Mouse (Mus musculus) E14TG2a.4 (cell line): ENCODE results near the gene 1700007K13Rik.

Experiments
- H3K27me3 ChIP-seq: 2 replicates; pipeline ENCODE4 v1.6.1; 2014; ENCODE audit warnings: low read length, control low read depth; ENCODE audit not compliant: insufficient read depth
- H3K36me3 ChIP-seq: 2 replicates; pipeline ENCODE4 v1.6.1; 2014; ENCODE audit warnings: low read length, control low read depth; ENCODE audit not compliant: insufficient read depth
- H3K4me1 ChIP-seq: replicated peaks from 2 replicates; pipeline ENCODE4 v1.6.1; 2014; ENCODE audit warnings: low read depth, low read length, control low read depth
- H3K4me3 ChIP-seq: replicated peaks from 2 replicates; pipeline ENCODE4 v1.5.1; 2014; ENCODE audit warnings: mild to moderate bottlenecking, low read length
- H3K9me3 ChIP-seq: 2 replicates; pipeline ENCODE4 v1.6.1; 2014; ENCODE audit warnings: low read length, control low read depth
- CTCF ChIP-seq: conservative IDR thresholded peaks from 2 replicates; pipeline ENCODE4 v1.5.1; 2014; ENCODE audit warnings: low read length
- NANOG ChIP-seq: IDR thresholded peaks from 2 replicates; pipeline ENCODE4 v1.6.1; 2014; ENCODE audit warnings: borderline replicate concordance, low read length, mixed read lengths
- POU5F1 ChIP-seq: IDR thresholded peaks from 2 replicates; pipeline ENCODE4 v1.6.1; 2014; ENCODE audit warnings: low read length, borderline replicate concordance

The 1700007K13Rik gene

DNA sequence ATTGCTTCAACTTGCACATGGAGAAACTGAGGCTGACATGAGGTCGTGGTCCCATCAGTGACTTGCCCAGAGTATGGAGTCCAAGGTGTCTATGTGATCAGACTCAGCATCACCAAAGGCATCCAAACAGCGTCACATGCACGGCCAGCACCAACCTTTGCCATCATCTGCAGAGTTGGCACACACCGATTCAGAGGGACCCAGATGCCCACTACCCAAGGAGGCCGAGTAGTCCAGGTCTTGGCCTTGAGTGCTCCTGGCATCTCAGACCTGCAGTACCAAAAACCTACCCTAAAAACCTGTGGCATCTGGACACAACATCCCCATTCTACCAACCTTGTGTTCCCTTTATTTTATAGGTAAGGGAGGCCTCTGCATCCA is 51.4 kb downstream of the 1700007K13Rik start:
- Histone ChIP-seq H3K36me3 (no peaks in the 10 kb centered on the region), H3K4me1 (no peaks in the 10 kb centered on the region), H3K4me3 (no peak overlapping the region), H3K27me3 (no peaks in the 10 kb centered on the region), H3K9me3 (no peaks in the 10 kb centered on the region)
- TF ChIP-seq CTCF (no peak), NANOG (no peak), POU5F1 (no peak)

DNA sequence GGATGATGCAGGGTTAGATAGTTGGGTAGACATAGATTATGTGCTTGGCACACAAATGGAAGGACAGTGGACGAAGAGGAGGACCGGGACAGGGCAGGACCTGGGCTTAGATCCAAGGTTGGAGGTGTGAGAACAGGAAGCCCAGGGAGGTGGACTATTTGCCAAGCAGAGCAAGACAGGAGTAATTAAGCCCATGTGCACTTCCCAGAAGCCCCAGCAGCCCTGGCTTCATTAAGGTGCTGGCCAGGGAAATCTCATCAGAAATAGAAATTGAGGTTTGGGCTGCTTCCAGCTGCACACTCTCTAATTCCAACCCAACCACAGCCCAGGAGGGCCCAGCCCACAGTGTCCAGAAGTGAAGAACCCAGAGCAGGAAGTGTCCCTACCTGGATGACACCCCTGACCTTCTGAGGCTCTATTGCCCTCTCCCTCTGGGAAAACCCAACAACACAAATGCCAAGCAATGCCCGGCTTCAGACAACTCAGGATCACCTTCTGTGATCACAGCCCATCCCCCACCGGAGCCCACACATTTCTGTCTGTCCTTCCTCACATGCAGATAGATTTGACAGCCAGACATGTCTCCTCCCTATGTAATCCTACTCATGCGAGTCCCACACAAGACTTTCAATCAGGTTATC is 51.9 kb downstream of the 1700007K13Rik start:
- Histone ChIP-seq H3K4me1 (no peaks in the 10 kb centered on the region), H3K4me3 (no peak overlapping the region), H3K9me3 (no peaks in the 10 kb centered on the region), H3K36me3 (no peaks in the 10 kb centered on the region), H3K27me3 (no peaks in the 10 kb centered on the region)
- TF ChIP-seq CTCF: no peak

DNA sequence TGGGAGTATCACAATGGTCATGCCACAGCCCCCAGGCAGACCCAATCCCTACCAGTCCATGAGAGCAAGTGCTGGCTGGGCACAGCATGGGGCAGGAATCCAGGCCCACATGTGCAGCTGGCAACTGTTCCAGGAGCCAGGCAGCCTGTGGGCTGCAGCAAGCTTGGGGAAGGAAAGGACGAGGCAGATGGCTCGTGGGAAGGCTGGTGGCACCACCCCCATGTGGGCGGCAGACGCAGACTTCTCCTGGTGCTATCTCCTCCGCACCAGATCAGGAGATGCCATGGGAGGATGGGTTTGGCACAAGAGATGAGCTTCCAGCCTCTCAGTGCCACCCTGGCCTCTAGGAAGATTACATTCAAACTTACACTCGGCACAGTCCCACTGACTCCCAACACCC is 53.2 kb downstream of the 1700007K13Rik start:
- TF ChIP-seq NANOG: no peak
- no peak for TF ChIP-seq CTCF
- no peak for TF ChIP-seq POU5F1
- H3K27me3 ChIP-seq: no peaks in the 10 kb centered on the region
- no peaks in the 10 kb centered on the region for H3K36me3 ChIP-seq
- no peaks in the 10 kb centered on the region for H3K4me1 ChIP-seq
- no peaks in the 10 kb centered on the region for H3K9me3 ChIP-seq
- H3K4me3 ChIP-seq: no peak overlapping the region
